Mouse (Mus musculus): ENCODE data around the gene Ddb1. TPM values are rescaled to one million over a fixed set of nuclear protein-coding genes. Genes with fewer than 3 reads are reported as not detected.

Ddb1 gene
- total RNA-seq, 2 experiments from 2014 or later, result 200 to 203 TPM

DNA sequence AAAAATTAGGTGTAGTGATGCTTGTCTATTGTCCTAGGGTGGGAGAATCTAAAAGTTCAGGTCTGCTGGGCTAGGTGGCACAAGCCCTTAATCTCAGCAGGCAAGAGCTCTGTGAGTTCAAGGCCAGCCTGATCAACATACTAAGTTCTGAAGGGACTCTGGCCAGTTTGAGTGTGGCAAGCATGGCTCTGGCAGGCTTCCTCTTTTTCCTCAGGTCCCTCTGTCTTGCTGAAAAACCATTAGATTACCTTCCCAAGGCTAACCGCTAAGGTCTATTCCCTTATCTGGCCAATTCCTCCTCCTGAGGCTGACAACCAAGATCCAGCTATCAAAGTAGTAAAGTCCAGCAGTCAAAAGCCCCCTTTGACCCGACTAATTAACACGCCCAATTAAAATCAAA is 57.5 kb downstream of the Ddb1 start:
- DNase-seq, result no peak

DNA sequence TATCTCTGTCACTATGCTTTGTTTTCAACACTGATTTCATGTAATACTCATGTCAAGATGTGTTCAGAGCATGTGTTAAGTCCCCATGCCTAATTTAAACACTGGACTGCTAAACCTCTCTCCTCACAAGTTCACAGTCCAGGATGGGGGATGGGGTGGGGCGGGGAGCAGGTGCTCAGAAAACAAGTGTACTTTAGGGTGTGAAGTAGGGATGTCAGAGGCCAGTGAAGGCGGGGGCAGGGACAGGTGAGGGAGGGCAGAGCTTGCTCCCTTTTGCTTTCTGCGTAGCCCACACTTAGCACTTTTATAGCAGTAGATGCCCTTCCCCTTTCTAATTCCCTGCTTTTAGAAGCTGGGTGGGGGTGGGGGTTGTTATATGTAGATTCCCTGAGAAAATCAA is 60.0 kb downstream of the Ddb1 start:
- DNase-seq, result no peak

DNA sequence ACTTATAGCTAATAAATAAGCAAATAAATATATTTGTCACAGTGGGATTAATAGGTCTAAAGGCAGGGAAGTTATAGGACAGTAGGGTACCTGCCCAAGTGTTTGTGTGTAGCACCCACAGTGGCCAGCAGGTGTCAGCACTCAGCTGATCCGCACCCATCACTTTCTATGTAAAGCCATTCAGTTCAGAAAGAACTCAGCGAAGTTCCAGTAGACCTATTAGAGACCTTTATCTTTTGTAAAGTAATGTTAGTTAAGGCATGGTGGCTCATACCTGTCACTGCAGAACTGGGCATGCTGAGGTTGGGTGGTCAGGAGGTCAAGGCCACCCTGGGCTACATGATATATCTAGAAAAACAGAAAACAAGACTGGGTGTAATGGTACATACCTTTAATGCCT is 60.4 kb downstream of the Ddb1 start:
- DNase-seq, result peak; percentile 46 to 55

DNA sequence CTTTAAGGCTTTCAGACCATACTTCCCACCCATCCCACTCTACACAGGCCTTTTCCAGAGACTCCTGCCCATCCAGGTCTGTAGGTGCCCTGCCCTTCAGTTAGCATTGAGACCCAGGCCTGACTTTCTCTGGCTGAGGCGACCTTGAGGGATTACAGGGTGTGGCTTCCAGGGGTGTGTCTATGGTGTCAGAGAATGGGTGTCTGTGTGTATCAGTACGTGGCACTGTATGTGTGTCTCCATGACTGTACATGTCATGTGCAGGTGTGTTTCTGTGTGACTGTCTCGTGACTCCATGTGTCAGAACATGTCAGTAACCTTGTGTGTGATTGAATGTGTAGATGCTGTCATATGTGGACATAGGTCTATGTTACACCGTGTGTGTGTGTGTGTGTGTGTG is 66.2 kb downstream of the Ddb1 start:
- DNase-seq, result no peak

DNA sequence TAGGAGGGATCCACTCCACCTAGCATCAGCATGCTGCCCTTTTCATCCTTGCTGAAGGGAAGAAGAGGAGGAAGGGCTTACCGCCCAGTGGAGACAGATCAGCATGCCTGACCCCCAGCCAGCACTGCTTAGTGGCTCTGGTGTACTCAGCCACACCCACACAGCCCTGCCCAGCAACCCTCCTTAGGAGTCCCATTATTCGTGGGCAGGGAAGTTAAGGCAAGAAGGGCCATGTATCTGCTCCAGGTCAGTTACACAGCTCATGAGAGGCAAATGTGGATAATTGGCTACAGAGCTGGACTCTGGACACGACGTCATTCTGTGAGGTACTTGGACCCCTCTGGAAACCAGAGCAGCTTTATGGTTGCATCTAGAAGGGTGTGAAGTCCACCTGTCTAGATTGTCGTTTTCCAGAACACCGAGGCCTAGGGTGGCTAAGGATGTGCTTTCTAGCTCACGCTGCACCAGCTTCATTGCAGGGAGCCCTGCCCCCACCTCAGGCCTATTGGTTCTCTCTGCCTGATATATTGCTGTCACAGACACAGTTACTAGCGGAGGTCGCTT is 66.8 kb downstream of the Ddb1 start:
- DNase-seq, result no peak

DNA sequence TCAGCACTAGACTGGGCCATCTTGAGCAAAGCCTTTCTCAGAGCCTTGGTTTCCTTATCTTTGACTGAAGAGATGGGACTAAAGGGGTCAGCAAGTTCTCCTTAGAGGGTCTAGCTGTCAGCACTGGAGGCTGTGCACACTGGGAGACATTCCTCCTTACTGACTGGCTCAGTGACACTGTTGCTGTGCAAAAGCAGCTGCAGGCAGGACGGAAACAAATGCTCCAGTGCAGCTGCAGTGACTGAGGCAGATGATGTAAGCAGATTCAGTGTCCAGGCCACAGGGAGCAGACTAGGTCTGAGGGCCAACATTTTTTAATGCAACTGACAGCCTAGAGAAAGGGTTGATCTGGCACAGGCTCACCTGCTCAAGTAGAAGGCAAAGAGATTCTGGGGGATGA is 68.1 kb downstream of the Ddb1 start:
- DNase-seq, result no peak

DNA sequence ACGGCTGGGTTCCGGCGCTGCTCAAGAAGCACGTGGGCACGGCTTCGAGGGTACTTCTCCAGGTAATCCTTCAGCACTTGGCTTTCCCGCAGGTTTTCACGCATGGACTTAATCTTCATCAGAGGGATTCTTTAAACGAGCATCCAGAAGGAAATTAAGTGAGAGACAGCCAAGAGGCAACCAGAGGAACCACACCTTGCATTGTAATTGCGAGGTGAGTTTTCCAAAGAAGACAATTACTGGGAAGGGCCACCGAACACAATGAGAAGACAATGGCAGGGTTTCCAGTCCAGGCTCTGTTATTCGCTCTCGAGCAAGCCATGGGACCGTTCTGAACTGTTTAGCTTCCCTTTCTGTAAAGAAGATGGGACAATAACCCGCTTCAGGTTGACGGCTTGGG is 71.5 kb downstream of the Ddb1 start:
- DNase-seq, result no peak

DNA sequence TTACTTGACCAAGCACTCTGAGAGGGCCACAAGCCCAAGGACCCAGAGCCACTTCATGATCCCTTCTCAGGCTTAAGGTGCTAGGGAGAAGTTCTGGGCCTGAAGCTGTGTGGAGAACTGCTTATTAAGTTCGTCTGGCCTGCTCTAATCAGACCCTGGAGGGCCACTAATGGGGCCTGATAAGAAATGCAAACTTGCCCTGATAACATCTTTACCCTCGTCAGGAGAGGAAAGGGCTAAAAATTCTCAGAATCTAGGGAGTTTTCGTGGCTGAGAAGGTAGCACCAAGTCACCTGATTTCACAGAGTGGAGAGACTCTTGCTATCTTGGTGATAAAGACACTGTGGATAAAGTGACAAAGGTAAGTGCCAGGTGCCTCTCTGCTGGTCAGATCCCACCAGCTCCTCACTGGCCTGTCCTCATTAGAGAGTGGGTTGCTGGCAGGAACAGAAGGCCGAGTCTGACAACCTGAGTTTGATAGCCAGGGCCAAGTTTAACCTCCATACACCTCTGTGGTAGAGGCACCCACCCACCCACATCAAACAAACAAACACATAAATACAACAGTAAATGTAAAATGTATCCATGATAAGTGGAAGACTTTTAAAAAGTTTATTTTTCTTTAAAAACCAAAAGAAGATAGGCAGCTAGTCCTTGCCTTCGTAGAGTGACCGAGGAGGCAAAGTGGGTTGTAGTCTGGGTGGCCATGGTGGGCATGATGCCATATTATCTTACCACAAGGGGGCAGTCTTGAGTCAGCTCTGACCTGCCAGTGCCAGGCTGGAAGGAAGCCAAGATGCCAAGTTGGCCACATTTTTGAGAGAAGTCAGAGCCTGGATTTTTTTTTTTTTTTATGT is 73.0 kb downstream of the Ddb1 start, which contains the start of gene Pga5:
TSS of gene Pga5 (minus strand) at position 157 of the 857 bp plus-strand sequence.
- DNase-seq, result peak; percentile 62 to 82

DNA sequence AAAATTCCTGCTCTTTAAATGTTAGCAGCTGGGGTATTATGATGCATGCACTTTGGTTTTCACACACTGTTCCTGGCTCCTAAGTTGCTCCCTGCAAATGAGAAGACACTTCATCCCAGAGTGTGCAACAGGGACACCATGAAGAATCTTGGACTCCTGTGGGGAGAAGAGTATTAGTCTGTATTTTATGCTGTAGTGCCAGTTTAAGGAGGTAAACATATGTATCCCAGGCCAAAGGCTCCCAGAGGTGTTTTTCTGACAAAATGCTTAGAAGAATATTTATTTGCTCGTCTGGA is 73.6 kb downstream of the Ddb1 start:
- DNase-seq, result no peak

Other genes starting within 250 kb of the Ddb1 start
- gene Syt7, start 216.2 kb upstream of the Ddb1 start, total RNA-seq (2021), result 100 to 1,000 TPM; 301 to 303 TPM
- 10 to 100 TPM; 78.7 to 89.3 TPM for gene Lrrc10b, start 147.9 kb upstream of the Ddb1 start, total RNA-seq (2021)
- 1 to 10 TPM; 1.5 to 1.8 TPM for gene Ppp1r32, start 122.4 kb upstream of the Ddb1 start, total RNA-seq (2021)
- gene Cpsf7, start 80.1 kb upstream of the Ddb1 start, total RNA-seq (2021), result 10 to 100 TPM; 75.7 to 81.6 TPM
- gene Sdhaf2, start 79.2 kb upstream of the Ddb1 start, total RNA-seq (2021), result 10 to 100 TPM; 57.9 to 59.2 TPM
- 10 to 100 TPM; 10.5 to 12.6 TPM for gene Tmem216, start 49.1 kb upstream of the Ddb1 start, total RNA-seq (2021)
- gene Cyb561a3, start 28.2 kb upstream of the Ddb1 start, total RNA-seq (2021), result 10 to 100 TPM; 10.3 TPM
- gene Tmem138, start 28.0 kb upstream of the Ddb1 start, total RNA-seq (2021), result 10 to 100 TPM; 14.0 to 14.1 TPM
- gene Tkfc, start 327 bp downstream of the Ddb1 start, total RNA-seq (2021), result 10 to 100 TPM; 18.7 to 20.1 TPM
- gene Vwce, start 28.9 kb downstream of the Ddb1 start, total RNA-seq (2021), result under 1 TPM; 0.30 to 0.32 TPM
- not detected for gene Pga5, start 72.7 kb downstream of the Ddb1 start, total RNA-seq (2021)
- 10 to 100 TPM; 24.2 to 26.7 TPM for gene Vps37c, start 83.4 kb downstream of the Ddb1 start, total RNA-seq (2021)
- gene Cd5, start 133.7 kb downstream of the Ddb1 start, total RNA-seq (2021), result not detected
- under 1 TPM in 1 of 2 experiments, not detected in 1; 0.35 TPM for gene Cd6, start 224.7 kb downstream of the Ddb1 start, total RNA-seq (2021)
- gene Slc15a3, start 234.4 kb downstream of the Ddb1 start, total RNA-seq (2021), result 1 to 10 TPM; 1.1 to 1.3 TPM

All from layer of hippocampus, postnatal 36 days (tissue).